Comparison of ENCODE assay signal across 8 mouse cellular contexts in the genomic region with DNA sequence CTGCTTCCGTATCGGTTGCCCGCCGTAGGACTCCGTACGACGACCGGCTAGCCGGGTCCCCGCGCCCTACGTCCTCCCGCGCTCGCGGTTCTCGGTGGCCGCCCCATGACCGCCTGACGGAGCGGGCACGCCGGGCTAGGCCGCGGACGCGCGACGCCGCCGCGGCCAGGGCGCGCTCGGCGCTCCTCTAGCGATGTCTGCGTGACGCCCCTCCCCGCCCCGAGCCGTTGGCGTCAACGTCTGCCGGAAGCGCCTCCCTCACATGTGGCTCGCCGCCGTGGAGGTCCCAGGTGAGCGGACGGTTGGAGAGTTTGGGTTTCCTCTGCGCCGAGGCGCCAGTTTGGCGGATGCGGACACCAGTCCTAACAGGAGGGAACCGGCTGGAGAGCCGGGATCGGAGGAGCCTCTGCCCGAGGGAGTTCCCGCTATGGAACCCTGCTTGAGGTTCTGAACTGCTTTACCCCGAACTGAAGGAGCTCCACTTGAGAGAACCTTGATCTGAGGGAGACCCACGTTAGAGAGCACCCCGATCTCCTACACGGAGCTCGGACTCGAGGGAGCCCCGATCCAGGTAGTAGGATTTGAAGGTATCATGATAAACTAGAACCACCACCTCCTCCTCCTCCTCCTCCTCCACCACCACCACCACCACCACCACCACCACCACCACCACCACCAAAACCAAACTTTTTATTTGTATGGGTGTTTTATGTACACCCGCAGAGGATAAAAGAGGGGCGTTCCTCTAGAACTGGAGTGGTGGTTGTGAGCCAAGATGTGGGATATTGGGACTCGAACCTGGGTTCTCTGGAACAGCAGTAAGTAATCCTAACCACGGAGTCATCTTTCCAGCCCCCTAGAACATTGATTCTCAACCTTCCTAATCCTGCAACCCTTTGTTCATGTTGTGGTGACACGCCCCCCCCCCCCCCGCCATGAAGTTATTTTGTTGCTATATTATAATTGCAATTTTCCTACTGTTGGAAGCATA. TPM values are rescaled to one million over a fixed set of nuclear protein-coding genes. Genes with fewer than 3 reads are reported as not detected.
DNase-seq lines count a peak whose midpoint lies in the region; ATAC-seq and TF ChIP-seq lines count a peak whose summit lies in the region.

Taf5l (minus strand) TSS at position 161 of the 991 bp plus-strand sequence.
Urb2 (plus strand) TSS at position 272 of the 991 bp plus-strand sequence.

- WGBS in embryonic facial prominence, embryonic 12.5 days = under 1% methylated on average over 73 of the region's 74 CpGs
- WGBS in limb, embryonic 11.5 days = under 1% methylated on average over 58 of the region's 74 CpGs
- WGBS in midbrain, embryonic 13.5 days = 1% methylated on average over 70 of the region's 74 CpGs
- under 1% methylated on average over 74 of the region's 74 CpGs for WGBS in small intestine, adult 2 months

- H3K4me3 ChIP-seq in embryonic facial prominence, embryonic 12.5 days = peak within 1 kb of the TSS; percentile 78
- peak within 1 kb of the TSS; percentile 76 for H3K4me3 ChIP-seq in limb, embryonic 11.5 days (ENCODE audit: low read depth, low read length)
- peak within 1 kb of the TSS; percentile 85 for H3K4me3 ChIP-seq in midbrain, embryonic 13.5 days (replicated peaks)
- peak within 1 kb of the TSS; percentile 89 for H3K4me3 ChIP-seq in small intestine, adult 2 months (ENCODE audit: low read depth, low read length)

- peak within 1 kb of the TSS; percentile 76 for H3K4me2 ChIP-seq in embryonic facial prominence, embryonic 12.5 days (replicated peaks)
- peak within 1 kb of the TSS; percentile 63 for H3K4me2 ChIP-seq in limb, embryonic 11.5 days (ENCODE audit: low read depth, severe bottlenecking)
- peak within 1 kb of the TSS; percentile 75 for H3K4me2 ChIP-seq in midbrain, embryonic 13.5 days (replicated peaks)

- ATAC-seq in embryonic facial prominence, embryonic 12.5 days (ENCODE audit: insufficient number of reproducible peaks, insufficient read depth, low FRiP score, low TSS enrichment) = peak; percentile 91
- ATAC-seq in limb, embryonic 11.5 days (ENCODE audit: insufficient number of reproducible peaks, low FRiP score, low TSS enrichment, low read depth) = peak; percentile 86
- peak; percentile 95 for ATAC-seq in midbrain, embryonic 13.5 days

- peak; percentile 61 for TF ChIP-seq POLR2A in small intestine, adult 2 months (IDR thresholded peaks at IDR 0.05; ENCODE audit: low read depth, low read length)

- no peak for TF ChIP-seq CTCF in small intestine, adult 2 months (IDR thresholded peaks at IDR 0.05; ENCODE audit: extremely low read depth, insufficient read length, insufficient replicate concordance, low read depth, low read length)

- peak within 1 kb of the TSS; percentile 95 for H3K27ac ChIP-seq in embryonic facial prominence, embryonic 12.5 days
- H3K27ac ChIP-seq in limb, embryonic 11.5 days (replicated peaks; ENCODE audit: low read depth, low read length) = peak within 1 kb of the TSS; percentile 80
- H3K27ac ChIP-seq in midbrain, embryonic 13.5 days = peak within 1 kb of the TSS; percentile 92
- H3K27ac ChIP-seq in small intestine, adult 2 months (ENCODE audit: insufficient read depth, low read depth, low read length) = peak within 1 kb of the TSS; percentile 83

- no peaks in the 10 kb centered on the region for H3K9me3 ChIP-seq in embryonic facial prominence, embryonic 12.5 days
- no peaks in the 10 kb centered on the region for H3K9me3 ChIP-seq in limb, embryonic 11.5 days (ENCODE audit: control insufficient read depth, low read length)
- no peaks in the 10 kb centered on the region for H3K9me3 ChIP-seq in midbrain, embryonic 13.5 days

- peaks cover 23% of the 10 kb centered on the region for H3K4me1 ChIP-seq in embryonic facial prominence, embryonic 12.5 days
- H3K4me1 ChIP-seq in limb, embryonic 11.5 days (ENCODE audit: control insufficient read depth, insufficient read depth, low read length) = peaks cover 2% of the 10 kb centered on the region; the same call in 1 of the 2 replicates
- peaks cover 35% of the 10 kb centered on the region for H3K4me1 ChIP-seq in midbrain, embryonic 13.5 days (replicated peaks)
- H3K4me1 ChIP-seq in small intestine, adult 2 months (ENCODE audit: control insufficient read depth, insufficient read depth, insufficient read length, low read length) = peaks cover 3% of the 10 kb centered on the region; the same call in 1 of the 2 replicates

- peak within 1 kb of the TSS; percentile 79 for H3K9ac ChIP-seq in embryonic facial prominence, embryonic 12.5 days
- peak within 1 kb of the TSS; percentile 80 for H3K9ac ChIP-seq in limb, embryonic 11.5 days (ENCODE audit: low read length)
- peak within 1 kb of the TSS; percentile 79 for H3K9ac ChIP-seq in midbrain, embryonic 13.5 days (replicated peaks)

- peak; percentile 81 for DNase-seq in 3T3-L1 (ENCODE audit: low read depth, low spot score)
- peak; percentile 94 to 97 for DNase-seq in adrenal gland, postnatal 36 days
- DNase-seq in heart, adult 18-20 months = peak; percentile 95
- peak; percentile 96 for DNase-seq in kidney, adult 18-20 months
- peak; percentile 94 for DNase-seq in limb, embryonic 11.5 days (ENCODE audit: low spot score)

- peaks cover 14% of the 10 kb centered on the region; the same call in 1 of the 2 replicates for H3K36me3 ChIP-seq in embryonic facial prominence, embryonic 12.5 days
- H3K36me3 ChIP-seq in limb, embryonic 11.5 days (ENCODE audit: control insufficient read depth, insufficient read depth, low read length) = 0 out of 2 replicates have a peak, but pooled peaks cover 6% of the 10 kb centered on the region
- peaks cover 22% of the 10 kb centered on the region for H3K36me3 ChIP-seq in midbrain, embryonic 13.5 days
- peaks cover 8% of the 10 kb centered on the region for H3K36me3 ChIP-seq in small intestine, adult 2 months (ENCODE audit: control insufficient read depth, insufficient read depth, low read length)

- no peaks in the 10 kb centered on the region for H3K27me3 ChIP-seq in embryonic facial prominence, embryonic 12.5 days
- H3K27me3 ChIP-seq in limb, embryonic 11.5 days (ENCODE audit: control insufficient read depth, insufficient read depth, low read length) = no peaks in the 10 kb centered on the region
- H3K27me3 ChIP-seq in midbrain, embryonic 13.5 days = no peaks in the 10 kb centered on the region
- H3K27me3 ChIP-seq in small intestine, adult 2 months (ENCODE audit: control insufficient read depth, insufficient read depth, low read length) = no peaks in the 10 kb centered on the region

RNA-seq across cellular contexts. Expression of gene Taf5l, which starts in this region (rescaled TPM):
- total RNA-seq in adrenal gland, postnatal 36 days (2021) = 10 to 100 TPM; 21.3 to 26.5 TPM
- polyA plus RNA-seq in embryonic facial prominence, embryonic 12.5 days (2016; fragmentation: Nextera tagmentation; extraction: Ambion mirVana) = 46.3 and 47.5 TPM in 2 replicates
- total RNA-seq in heart, adult 18-20 months (2021) = 10 to 100 TPM; 12.1 to 13.5 TPM
- polyA plus RNA-seq in limb, embryonic 11.5 days (2014; fragmentation: Nextera tagmentation; extraction: Ambion mirVana) = 46.2 and 49.7 TPM in 2 replicates
- 26.4 and 27.1 TPM in 2 replicates for polyA plus RNA-seq in midbrain, embryonic 13.5 days (2015; fragmentation: Nextera tagmentation; extraction: Ambion mirVana)
- 15.3 and 29.2 TPM in 2 replicates for polyA plus RNA-seq in small intestine, adult 2 months (2012; rRNA removed)

RNA-seq across cellular contexts. Expression of gene Urb2, which starts in this region (rescaled TPM):
- 10 to 100 TPM; 12.7 to 16.0 TPM for total RNA-seq in adrenal gland, postnatal 36 days (2021)
- 5.2 and 6.1 TPM in 2 replicates for polyA plus RNA-seq in embryonic facial prominence, embryonic 12.5 days (2016; fragmentation: Nextera tagmentation; extraction: Ambion mirVana)
- 1 to 10 TPM; 6.7 to 7.2 TPM for total RNA-seq in heart, adult 18-20 months (2021)
- polyA plus RNA-seq in limb, embryonic 11.5 days (2014; fragmentation: Nextera tagmentation; extraction: Ambion mirVana) = 8.8 and 9.0 TPM in 2 replicates
- 3.1 and 3.4 TPM in 2 replicates for polyA plus RNA-seq in midbrain, embryonic 13.5 days (2015; fragmentation: Nextera tagmentation; extraction: Ambion mirVana)
- polyA plus RNA-seq in small intestine, adult 2 months (2012; rRNA removed) = 1.4 and 2.5 TPM in 2 replicates

Comparison
In these comparisons a context has a peak if more than half of its experiments do, and no peak if none do; other contexts are left out.
1. Peak in every context shown above with its lines: DNase-seq, ATAC-seq, H3K4me3 ChIP-seq and H3K27ac ChIP-seq.